Mouse (Mus musculus): ENCODE measurements at regions not wholly inside any gene's neighbourhood (a gene's known extent, or its start where the extent isn't known, plus 50 kb on each side); places are given as distances from the start of the nearest gene placed in this dataset.

- in situ Hi-C loops (cut with MboI; ENCODE audit: low sequenced_read_pairs in 2 of 2, unreplicated experiment in 2 of 2): no loop called here
- H3K27ac ChIP-seq (ENCODE audit: insufficient read depth, low read depth, low read length, poor library complexity, severe bottlenecking): no peak overlapping the region
- no peak for DNase-seq (ENCODE audit: low read depth, low spot score)
- H3K9ac ChIP-seq (ENCODE audit: insufficient read depth, low read depth, low read length, poor library complexity, severe bottlenecking): no peak overlapping the region
- no peaks in the 10 kb centered on the region for H3K36me3 ChIP-seq (ENCODE audit: control insufficient read depth, insufficient read depth, low read length, poor library complexity, severe bottlenecking)
- H3K4me3 ChIP-seq (ENCODE audit: insufficient read depth in 1 of 2, low read depth in 1 of 2, low read length in 2 of 2, poor library complexity in 1 of 2, severe bottlenecking in 1 of 2): no peak overlapping the region
- TF ChIP-seq ZC3H11A (IDR thresholded peaks at IDR 0.05; ENCODE audit: borderline replicate concordance, low read depth, low read length) (no peak), ZNF384 (IDR thresholded peaks at IDR 0.05; ENCODE audit: low read depth, low read length) (no peak), MAFK (IDR thresholded peaks at IDR 0.05; ENCODE audit: insufficient read depth, low read depth, low read length) (no peak), HCFC1 (IDR thresholded peaks at IDR 0.05; ENCODE audit: borderline replicate concordance, insufficient read depth, low read length) (no peak), CHD2 (IDR thresholded peaks at IDR 0.05; ENCODE audit: low read depth, low read length) (no peak)
- H3K9me3 ChIP-seq (ENCODE audit: control insufficient read depth, insufficient read depth, low read depth, low read length): no peaks in the 10 kb centered on the region
- H3K4me1 ChIP-seq (ENCODE audit: control insufficient read depth in 2 of 2, insufficient read depth in 2 of 2, low read length in 2 of 2, poor library complexity in 1 of 2): no peaks in the 10 kb centered on the region
Observed at GRCm38 (mm10) chr13:41709071-41709470, 103.4 kb downstream of the Tmem170b start.

DNA sequence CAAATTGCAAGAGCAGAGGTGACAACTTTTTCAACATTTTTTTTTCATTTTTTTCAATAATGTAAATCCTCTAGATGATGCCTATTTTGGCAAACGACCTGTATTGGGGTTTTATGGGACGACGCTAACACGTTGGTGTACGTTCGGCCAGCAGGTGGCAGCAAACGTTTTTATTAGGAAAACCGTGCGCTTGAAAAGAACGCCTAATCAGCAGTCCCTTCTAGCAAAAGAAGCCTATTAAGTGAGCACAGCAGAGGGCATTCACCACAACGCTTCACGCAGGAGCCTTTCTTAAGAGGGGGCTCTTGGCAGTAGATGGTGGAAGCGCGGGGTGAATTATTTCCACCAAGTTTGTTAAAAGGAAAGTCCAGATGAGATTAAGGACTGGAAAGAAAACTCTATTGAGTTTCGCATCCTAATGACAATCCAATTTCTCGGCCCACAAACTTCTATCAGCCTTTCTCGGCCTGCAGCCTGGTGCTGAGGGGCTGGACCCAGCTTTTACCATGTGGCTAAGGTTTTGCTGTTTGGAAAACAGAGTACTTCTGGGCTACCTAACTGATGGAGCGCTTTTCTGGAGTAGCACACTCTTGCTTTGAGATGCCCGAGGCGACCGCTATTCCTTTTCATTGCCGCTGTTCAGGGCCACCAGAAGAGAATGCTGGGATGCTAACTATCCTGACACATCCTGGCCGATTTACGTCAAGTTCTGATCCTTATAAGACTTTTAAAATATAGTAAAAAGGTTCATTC lies 103.9 kb downstream of the Tmem170b start:
- Histone ChIP-seq H3K36me3 (ENCODE audit: control insufficient read depth, insufficient read depth, low read length, poor library complexity, severe bottlenecking) (no peaks in the 10 kb centered on the region), H3K4me3 (ENCODE audit: insufficient read depth in 1 of 2, low read depth in 1 of 2, low read length in 2 of 2, poor library complexity in 1 of 2, severe bottlenecking in 1 of 2) (no peak overlapping the region), H3K9me3 (ENCODE audit: control insufficient read depth, insufficient read depth, low read depth, low read length) (no peaks in the 10 kb centered on the region), H3K4me1 (ENCODE audit: control insufficient read depth in 2 of 2, insufficient read depth in 2 of 2, low read length in 2 of 2, poor library complexity in 1 of 2) (no peaks in the 10 kb centered on the region), H3K27ac (ENCODE audit: insufficient read depth, low read depth, low read length, poor library complexity, severe bottlenecking) (no peak overlapping the region), H3K9ac (ENCODE audit: insufficient read depth, low read depth, low read length, poor library complexity, severe bottlenecking) (no peak overlapping the region)
- TF ChIP-seq MAFK (IDR thresholded peaks at IDR 0.05; ENCODE audit: insufficient read depth, low read depth, low read length) (peak; percentile 94), HCFC1 (IDR thresholded peaks at IDR 0.05; ENCODE audit: borderline replicate concordance, insufficient read depth, low read length) (no peak), ZC3H11A (IDR thresholded peaks at IDR 0.05; ENCODE audit: borderline replicate concordance, low read depth, low read length) (peak; percentile 91)
- in situ Hi-C loops (cut with MboI; ENCODE audit: low sequenced_read_pairs in 2 of 2, unreplicated experiment in 2 of 2): no loop called here
- DNase-seq (ENCODE audit: low read depth, low spot score): peak; percentile 68

DNA sequence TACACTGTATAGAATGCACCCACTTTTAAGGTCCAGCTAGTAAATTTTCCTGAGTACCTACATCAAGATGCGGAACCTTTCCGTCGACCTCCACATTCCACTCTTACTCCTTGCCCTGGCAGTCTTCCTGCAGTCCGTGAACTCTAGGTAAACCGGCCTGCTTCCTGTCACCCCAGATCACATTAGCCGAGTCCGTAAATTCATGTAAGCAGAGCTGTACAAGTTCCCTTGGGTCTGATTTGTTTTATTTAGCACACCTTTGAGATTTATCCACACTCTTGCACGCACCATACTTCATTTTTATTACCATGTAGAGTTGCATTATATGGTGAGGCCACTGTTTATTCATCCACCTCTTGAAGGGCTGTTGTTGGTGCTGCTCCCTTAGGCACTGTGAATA lies 106.9 kb downstream of the Tmem170b start:
- H3K9ac ChIP-seq (ENCODE audit: insufficient read depth, low read depth, low read length, poor library complexity, severe bottlenecking): no peak overlapping the region
- TF ChIP-seq MAFK (IDR thresholded peaks at IDR 0.05; ENCODE audit: insufficient read depth, low read depth, low read length) (no peak), ZC3H11A (IDR thresholded peaks at IDR 0.05; ENCODE audit: borderline replicate concordance, low read depth, low read length) (no peak), ZNF384 (IDR thresholded peaks at IDR 0.05; ENCODE audit: low read depth, low read length) (no peak), CHD2 (IDR thresholded peaks at IDR 0.05; ENCODE audit: low read depth, low read length) (no peak), HCFC1 (IDR thresholded peaks at IDR 0.05; ENCODE audit: borderline replicate concordance, insufficient read depth, low read length) (no peak)
- H3K36me3 ChIP-seq (ENCODE audit: control insufficient read depth, insufficient read depth, low read length, poor library complexity, severe bottlenecking): no peaks in the 10 kb centered on the region
- no peaks in the 10 kb centered on the region for H3K9me3 ChIP-seq (ENCODE audit: control insufficient read depth, insufficient read depth, low read depth, low read length)
- no peaks in the 10 kb centered on the region; a peak in 1 of 4 replicates for H3K4me1 ChIP-seq (ENCODE audit: control insufficient read depth in 2 of 2, insufficient read depth in 2 of 2, low read length in 2 of 2, poor library complexity in 1 of 2)
- H3K27ac ChIP-seq (ENCODE audit: insufficient read depth, low read depth, low read length, poor library complexity, severe bottlenecking): no peak overlapping the region
- H3K4me3 ChIP-seq (ENCODE audit: insufficient read depth in 1 of 2, low read depth in 1 of 2, low read length in 2 of 2, poor library complexity in 1 of 2, severe bottlenecking in 1 of 2): no peak overlapping the region
- DNase-seq (ENCODE audit: low read depth, low spot score): no peak
- in situ Hi-C loops (cut with MboI; ENCODE audit: low sequenced_read_pairs in 2 of 2, unreplicated experiment in 2 of 2): no loop called here

All from ES-E14 (cell line).